Mouse (Mus musculus) frontal cortex, adult 2 months (tissue): ENCODE measurements around the gene Per2. TPM values are rescaled to one million over a fixed set of nuclear protein-coding genes. Genes with fewer than 3 reads are reported as not detected.
A peak's percentile ranks its signal among the peaks of the same experiment; 100 is the strongest.

Experiments used
- DNase-seq, 2 experiments: peaks; one replicate each; pipeline ENCODE4 v3.0.0; 2022; ENCODE audit warnings: low spot score in 1 of 2; ENCODE audit errors: extremely low spot score in 1 of 2
- polyA plus RNA-seq: library from polyadenylated mRNA; depleted of rRNA; stranded (reverse); fragments of >200 nt; gene quantifications from 2 replicates; pipeline ENCODE4 v1.2.3, GENCODE M21; 2012

Gene Per2
- polyA plus RNA-seq, 1 experiment: 18.6 TPM

- no peak for DNase-seq
Observed at GRCm38 (mm10) chr1:91460564-91460963, 1.4 kb upstream of the Per2 start.

GRCm38 (mm10) chr1:91460069-91460468, 945 bp upstream of the Per2 start:
- DNase-seq: no peak

DNA sequence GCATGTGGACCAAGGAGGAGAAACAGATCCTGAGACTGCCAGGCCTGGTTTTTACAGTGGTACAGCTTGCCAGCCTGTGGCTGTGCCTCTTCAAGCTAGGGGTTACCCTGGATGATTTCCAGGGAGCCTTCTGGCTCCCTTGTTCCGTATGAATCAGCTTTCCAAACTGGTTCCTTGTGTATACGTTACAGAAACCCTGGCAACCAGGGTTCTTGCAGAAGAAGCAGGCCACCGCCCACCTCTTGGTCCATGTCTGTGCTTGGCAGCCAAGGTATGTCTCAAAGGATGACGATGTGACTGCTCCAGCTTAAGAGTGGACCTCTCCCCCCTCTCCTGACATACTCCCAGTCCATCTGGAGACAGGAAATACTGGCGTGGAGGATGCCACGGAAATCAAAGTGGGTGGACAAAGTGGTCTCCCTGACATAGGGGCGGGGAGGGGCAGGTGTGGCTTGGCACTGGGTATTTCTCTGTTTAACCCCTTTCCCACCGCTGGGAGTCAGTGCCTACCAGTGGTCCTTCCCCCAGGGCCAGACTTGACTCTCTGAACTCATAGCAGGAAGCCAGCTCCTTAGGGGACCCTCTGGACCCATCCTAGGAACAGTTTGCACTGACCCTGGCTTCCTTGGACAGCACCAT, 782 bp downstream of the Per2 start:
- peak; percentile 57 to 84 for DNase-seq

GRCm38 (mm10) chr1:91457698-91458097, 1.4 kb downstream of the Per2 start:
- peak; percentile 70 to 82 for DNase-seq

- no peak for DNase-seq
Observed at GRCm38 (mm10) chr1:91457116-91457515, 2.0 kb downstream of the Per2 start.

- peak in 1 of 2 experiments; percentile 34 for DNase-seq
Observed at GRCm38 (mm10) chr1:91456301-91456801, 2.8 kb downstream of the Per2 start.

DNA sequence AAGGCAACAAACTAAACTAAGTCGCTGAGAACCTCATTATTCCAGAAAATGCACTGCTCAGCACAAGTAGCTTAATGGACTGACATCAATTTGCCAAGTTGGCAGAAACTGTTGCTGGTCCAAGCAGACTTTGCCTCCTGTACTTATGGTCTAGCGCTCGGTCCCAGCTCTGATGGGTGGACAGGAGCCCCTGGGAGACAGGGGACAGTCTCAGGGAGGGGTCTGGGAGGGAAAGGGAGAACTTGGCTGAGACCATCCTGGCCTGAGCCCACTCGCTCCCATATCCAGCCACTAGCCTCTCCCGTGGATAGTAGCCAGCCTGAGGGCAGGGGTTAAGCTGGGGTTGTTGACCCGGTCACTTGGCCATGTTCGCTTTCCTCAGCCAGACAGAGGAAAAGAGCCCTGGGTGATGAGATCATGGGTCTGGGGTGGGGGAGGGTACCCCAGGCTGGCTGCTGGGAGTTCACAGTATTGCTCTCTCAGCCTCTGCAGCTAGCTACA, 3.4 kb downstream of the Per2 start:
- no peak for DNase-seq

- no peak for DNase-seq
Observed at GRCm38 (mm10) chr1:91454927-91455326, 4.2 kb downstream of the Per2 start.

GRCm38 (mm10) chr1:91454366-91454765, 4.8 kb downstream of the Per2 start:
- no peak for DNase-seq

DNA sequence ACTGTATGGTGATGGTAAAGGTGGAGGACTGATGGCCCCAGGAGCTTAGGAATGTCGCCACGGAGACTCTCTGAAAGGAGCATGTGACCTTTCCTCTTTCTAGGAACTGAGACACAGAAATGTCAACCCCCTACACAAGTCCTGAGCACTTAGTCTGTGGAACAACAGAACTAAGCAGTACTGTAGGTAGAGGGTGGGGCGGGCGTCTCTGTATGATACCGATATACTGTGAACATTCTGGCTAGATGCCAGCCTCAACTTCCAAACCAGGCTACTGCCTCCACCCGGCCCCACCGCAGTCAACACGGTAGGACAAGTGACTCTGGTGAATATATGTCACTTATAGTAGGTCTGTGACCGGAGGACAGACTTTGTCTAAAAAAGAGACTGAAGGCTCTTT, 5.2 kb downstream of the Per2 start:
- DNase-seq: no peak

GRCm38 (mm10) chr1:91451547-91452084, 7.5 kb downstream of the Per2 start:
- no peak for DNase-seq

- no peak for DNase-seq
Observed at GRCm38 (mm10) chr1:91450851-91451250, 8.3 kb downstream of the Per2 start.

GRCm38 (mm10) chr1:91448688-91449087, 10.4 kb downstream of the Per2 start:
- no peak for DNase-seq

GRCm38 (mm10) chr1:91446511-91446910, 12.6 kb downstream of the Per2 start:
- no peak for DNase-seq

DNA sequence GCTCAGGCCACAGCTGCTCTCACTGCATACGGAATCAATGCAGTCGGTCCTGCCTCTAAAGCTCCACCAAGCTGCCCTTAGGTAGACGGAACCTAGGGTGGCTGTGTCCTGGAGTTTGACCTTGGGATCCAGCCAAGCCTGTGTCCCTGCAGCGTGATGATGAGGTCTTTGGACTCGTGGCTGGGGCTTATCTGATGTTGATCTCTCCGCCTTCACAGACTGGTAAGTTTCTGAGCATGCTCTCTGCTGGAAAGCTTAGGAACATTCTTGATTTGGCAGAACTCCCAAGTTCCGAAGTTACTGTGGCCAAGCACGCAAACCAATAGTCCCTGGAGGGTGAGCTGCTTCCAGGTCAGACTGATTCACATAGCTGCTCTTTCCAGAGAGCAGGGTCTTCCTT, 13.1 kb downstream of the Per2 start:
- DNase-seq: peak in 1 of 2 experiments; percentile 41

- DNase-seq: peak in 1 of 2 experiments; percentile 67
Observed at GRCm38 (mm10) chr1:91444841-91445830, 14.0 kb downstream of the Per2 start.

- DNase-seq: no peak
Observed at GRCm38 (mm10) chr1:91442350-91442990, 16.7 kb downstream of the Per2 start.

GRCm38 (mm10) chr1:91441855-91442254, 17.3 kb downstream of the Per2 start:
- no peak for DNase-seq

DNA sequence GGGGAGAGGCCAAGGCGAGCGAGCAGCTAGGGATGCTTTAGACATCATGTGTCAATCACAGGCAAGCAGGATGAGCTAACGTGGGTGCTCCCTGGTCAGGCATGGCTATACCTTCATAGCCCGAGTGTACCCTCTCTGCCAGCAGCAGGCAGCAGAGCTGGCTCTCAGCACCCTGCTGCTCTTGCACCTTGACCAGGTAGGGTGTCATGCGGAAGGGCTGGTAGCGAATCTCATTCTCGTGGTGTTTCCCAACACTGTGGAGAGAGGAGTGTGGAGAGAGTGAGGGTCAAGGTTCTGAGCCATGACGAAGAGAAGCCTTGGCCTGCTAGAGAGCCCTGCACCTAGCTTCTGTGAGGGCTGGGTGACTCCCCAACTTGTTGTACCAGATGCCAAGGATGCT, 19.3 kb downstream of the Per2 start:
- DNase-seq: no peak

DNA sequence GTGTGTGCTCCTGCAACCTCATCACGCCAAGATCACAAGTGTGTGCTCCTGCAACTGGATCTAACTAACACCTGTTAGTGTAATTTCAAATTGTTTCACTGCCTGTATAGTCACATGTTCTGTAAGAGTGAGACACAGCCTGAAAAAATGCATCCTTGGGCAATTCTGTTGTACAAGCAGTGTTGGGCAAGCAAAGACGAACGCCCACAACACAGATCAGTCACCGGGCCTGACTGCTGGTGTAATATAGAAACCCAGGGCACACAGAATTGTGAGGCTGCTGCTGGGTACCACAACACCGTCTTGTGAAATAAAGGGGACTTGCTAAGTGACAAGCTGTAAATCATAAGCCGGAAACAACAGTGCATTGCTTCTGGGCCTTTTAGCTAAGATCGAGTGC, 21.6 kb downstream of the Per2 start:
- no peak for DNase-seq

- DNase-seq: no peak
Observed at GRCm38 (mm10) chr1:91437083-91437400, 22.1 kb downstream of the Per2 start.
